Mouse (Mus musculus): ENCODE measurements around the gene Olfr522. TPM values are rescaled to one million over a fixed set of nuclear protein-coding genes. Genes with fewer than 3 reads are reported as not detected.

Olfr522 gene
- total and polyA plus RNA-seq, 3 experiments = not detected

GRCm38 (mm10) chr7:140188391-140189328 lies 24.1 kb upstream of the Olfr522 start:
- DNase-seq (ENCODE audit: extremely low read depth) = peak; percentile 35
- Histone ChIP-seq H3K4me3 (replicated peaks in 1 of 3; ENCODE audit: low read depth in 2 of 3, low read length in 2 of 3, poor library complexity in 1 of 3) (no peak overlapping the region), H3K36me3 (replicated peaks in 1 of 2; ENCODE audit: control insufficient read depth in 1 of 2, insufficient read depth in 1 of 2, low read length in 1 of 2) (no peaks in the 10 kb centered on the region), H3K4me2 (ENCODE audit: insufficient read depth, low read depth, poor library complexity, severe bottlenecking) (no peak overlapping the region), H3K27ac (ENCODE audit: insufficient read depth, low read depth) (no peak overlapping the region), H3K4me1 (ENCODE audit: control insufficient read depth in 1 of 2, insufficient read depth in 2 of 2) (0 out of 4 replicates have a peak, but pooled peaks cover 0 to 3% of the 10 kb centered on the region in 2 experiments), H3K27me3 (replicated peaks) (peaks cover 82% of the 10 kb centered on the region), H3K9ac (ENCODE audit: insufficient read depth, low read depth) (no peak overlapping the region), H3K9me3 (replicated peaks; ENCODE audit: low read length) (no peaks in the 10 kb centered on the region), H3K79me2 (replicated peaks; ENCODE audit: control insufficient read depth, extremely low read depth, insufficient read depth, poor library complexity, severe bottlenecking) (no peaks in the 10 kb centered on the region)
- TF ChIP-seq ZNF384 (IDR thresholded peaks at IDR 0.05; ENCODE audit: low read depth, low read length) (no peak), ZC3H11A (IDR thresholded peaks at IDR 0.05; ENCODE audit: low read depth, low read length) (no peak), RAD21 (IDR thresholded peaks at IDR 0.05; ENCODE audit: low read depth, low read length) (peak; percentile 1), ELF1 (IDR thresholded peaks at IDR 0.05; ENCODE audit: low read depth, low read length) (no peak), MYC (IDR thresholded peaks at IDR 0.05; ENCODE audit: low read depth, low read length) (0 out of 2 replicates have a peak, but pooled peaks have one; percentile 20), SMC3 (IDR thresholded peaks at IDR 0.05; ENCODE audit: low read depth, low read length) (peak; percentile 19), CTCF (conservative IDR thresholded peaks at IDR 0.05 in 1 of 2, IDR thresholded peaks at IDR 0.05 in 1 of 2; ENCODE audit: low read depth in 2 of 2, low read length in 2 of 2) (peak; percentile 59 to 71; a peak in 3 of 4 replicates), MAX (IDR thresholded peaks at IDR 0.05; ENCODE audit: low read length) (0 out of 2 replicates have a peak, but pooled peaks have one; percentile 23)
- in situ Hi-C loops (cut with MboI; ENCODE audit: low pct_ligation_motif_present, low pct_unique_long_range_greater_than_20kb, low sequenced_read_pairs) (loop anchor here (25.0 kb wide), 1 partner anchor 599 kb away; the partner anchor contains the start of gene Syce1), dilution Hi-C loops (cut with MboI; ENCODE audit: extremely low pct_ligation_motif_present, extremely low pct_unique_long_range_greater_than_20kb, low sequenced_read_pairs) (no loop called here)

GRCm38 (mm10) chr7:140187721-140188390 lies 23.3 kb upstream of the Olfr522 start:
- Histone ChIP-seq H3K4me1 (ENCODE audit: control insufficient read depth in 1 of 2, insufficient read depth in 2 of 2) (0 out of 4 replicates have a peak, but pooled peaks cover 0 to 3% of the 10 kb centered on the region in 2 experiments), H3K9ac (ENCODE audit: insufficient read depth, low read depth) (no peak overlapping the region), H3K4me3 (replicated peaks in 1 of 3; ENCODE audit: low read depth in 2 of 3, low read length in 2 of 3, poor library complexity in 1 of 3) (no peak overlapping the region), H3K79me2 (replicated peaks; ENCODE audit: control insufficient read depth, extremely low read depth, insufficient read depth, poor library complexity, severe bottlenecking) (no peaks in the 10 kb centered on the region), H3K9me3 (replicated peaks; ENCODE audit: low read length) (no peaks in the 10 kb centered on the region), H3K36me3 (replicated peaks in 1 of 2; ENCODE audit: control insufficient read depth in 1 of 2, insufficient read depth in 1 of 2, low read length in 1 of 2) (no peaks in the 10 kb centered on the region), H3K27me3 (replicated peaks) (peaks cover 84% of the 10 kb centered on the region), H3K27ac (ENCODE audit: insufficient read depth, low read depth) (no peak overlapping the region), H3K4me2 (ENCODE audit: insufficient read depth, low read depth, poor library complexity, severe bottlenecking) (no peak overlapping the region)
- dilution Hi-C loops (cut with MboI; ENCODE audit: extremely low pct_ligation_motif_present, extremely low pct_unique_long_range_greater_than_20kb, low sequenced_read_pairs) (no loop called here), in situ Hi-C loops (cut with MboI; ENCODE audit: low pct_ligation_motif_present, low pct_unique_long_range_greater_than_20kb, low sequenced_read_pairs) (loop anchor here (25.0 kb wide), 1 partner anchor 599 kb away; the partner anchor contains the start of gene Syce1)
- no peak for DNase-seq (ENCODE audit: extremely low read depth)
- TF ChIP-seq EP300 (IDR thresholded peaks at IDR 0.05; ENCODE audit: low read length) = no peak
- no peak for TF ChIP-seq IRF4 (IDR thresholded peaks at IDR 0.05; ENCODE audit: low read depth, low read length)
- TF ChIP-seq USF2 (conservative IDR thresholded peaks at IDR 0.05; ENCODE audit: low read depth, low read length) = no peak
- TF ChIP-seq POLR2A (IDR thresholded peaks at IDR 0.05; ENCODE audit: low read depth, low read length) = no peak
- no peak for TF ChIP-seq GABPA (IDR thresholded peaks at IDR 0.05; ENCODE audit: insufficient replicate concordance, low read depth, low read length)
- TF ChIP-seq HCFC1 (IDR thresholded peaks at IDR 0.05; ENCODE audit: low read depth, low read length) = no peak
- no peak for TF ChIP-seq ZC3H11A (IDR thresholded peaks at IDR 0.05; ENCODE audit: low read depth, low read length)
- TF ChIP-seq ETS1 (conservative IDR thresholded peaks at IDR 0.05; ENCODE audit: low read depth, low read length) = no peak
- no peak for TF ChIP-seq RAD21 (IDR thresholded peaks at IDR 0.05; ENCODE audit: low read depth, low read length)
- no peak for TF ChIP-seq KAT2A (IDR thresholded peaks at IDR 0.05; ENCODE audit: insufficient replicate concordance, low read length)
- no peak for TF ChIP-seq ZKSCAN1 (IDR thresholded peaks at IDR 0.05; ENCODE audit: borderline replicate concordance, low read depth, low read length)
- TF ChIP-seq CTCF (conservative IDR thresholded peaks at IDR 0.05 in 1 of 2, IDR thresholded peaks at IDR 0.05 in 1 of 2; ENCODE audit: low read depth in 2 of 2, low read length in 2 of 2) = no peak
- no peak for TF ChIP-seq JUN (IDR thresholded peaks at IDR 0.05; ENCODE audit: insufficient read depth, low read depth, low read length)
- no peak for TF ChIP-seq MEF2A (IDR thresholded peaks at IDR 0.05; ENCODE audit: borderline replicate concordance, low read depth, low read length)
- no peak for TF ChIP-seq MAZ (IDR thresholded peaks at IDR 0.05; ENCODE audit: low read depth, low read length)
- TF ChIP-seq E2F4 (IDR thresholded peaks at IDR 0.05; ENCODE audit: insufficient replicate concordance, low read depth, low read length) = no peak
- TF ChIP-seq TBP (conservative IDR thresholded peaks at IDR 0.05; ENCODE audit: low read depth, low read length) = no peak
- no peak for TF ChIP-seq ELF1 (IDR thresholded peaks at IDR 0.05; ENCODE audit: low read depth, low read length)

Measured in CH12.LX (cell line).